Mouse (Mus musculus) neural tube, embryonic 11.5 days (tissue): ENCODE measurements around the gene Zfp597. TPM values are rescaled to one million over a fixed set of nuclear protein-coding genes. Genes with fewer than 3 reads are reported as not detected.

Experiments used
- ATAC-seq: fragments of 200-750 bp; cut with Nextera tagmentation; 2 replicates; pipeline ENCODE4 v1.8.0; 2017; ENCODE audit warnings: moderate number of reproducible peaks, mild to moderate bottlenecking, moderate TSS enrichment, moderate library complexity; ENCODE audit not compliant: insufficient read depth, low FRiP score, low TSS enrichment
- DNase-seq: peaks from one replicate; pipeline ENCODE4 v3.0.0-alpha.2; 2015; ENCODE audit warnings: low spot score
- H3K27ac ChIP-seq: fragments of 300-500 bp; sonication (generic); 2 replicates; pipeline ENCODE4 v1.5.1; 2014; ENCODE audit warnings: low read depth, mild to moderate bottlenecking, low read length
- H3K27me3 ChIP-seq: fragments of 300-500 bp; sonication (generic); 2 replicates; pipeline ENCODE4 v1.6.1; 2014; ENCODE audit warnings: mild to moderate bottlenecking, low read length, mixed read lengths; ENCODE audit not compliant: control insufficient read depth, insufficient read depth
- H3K36me3 ChIP-seq: fragments of 300-500 bp; sonication (generic); 2 replicates; pipeline ENCODE4 v1.6.1; 2014; ENCODE audit warnings: mild to moderate bottlenecking, low read length, moderate library complexity, mixed read lengths; ENCODE audit not compliant: control insufficient read depth, insufficient read depth
- H3K4me1 ChIP-seq: fragments of 300-500 bp; sonication (generic); 2 replicates; pipeline ENCODE4 v1.6.1; 2014; ENCODE audit warnings: low read length, mixed read lengths; ENCODE audit not compliant: control insufficient read depth, insufficient read depth
- H3K4me2 ChIP-seq: fragments of 300-500 bp; sonication (generic); 2 replicates; pipeline ENCODE4 v1.6.1; 2014; ENCODE audit warnings: low read depth, mild to moderate bottlenecking, moderate library complexity
- H3K4me3 ChIP-seq: fragments of 300-500 bp; sonication (generic); 2 replicates; pipeline ENCODE4 v1.5.1; 2014; ENCODE audit warnings: low read depth, low read length
- H3K9ac ChIP-seq: fragments of 300-500 bp; sonication (generic); 2 replicates; pipeline ENCODE4 v1.6.1; 2014; ENCODE audit warnings: mild to moderate bottlenecking, low read length
- H3K9me3 ChIP-seq: fragments of 300-500 bp; sonication (generic); 2 replicates; pipeline ENCODE4 v1.6.1; 2016; ENCODE audit warnings: low read length; ENCODE audit not compliant: control insufficient read depth
- WGBS: fragments of 180-500 bp; shearing (Covaris S2); extraction: QIAGEN DNeasy Blood & Tissue Kit; methylation state at CpG from one replicate; pipeline ENCODE4 v1.1.7; 2014; 5-methylcytosine and 5-hydroxymethylcytosine counted together
- polyA plus RNA-seq: library from polyadenylated mRNA; unstranded; fragments of >200 nt; fragmentation: Nextera tagmentation; extraction: Ambion mirVana; gene quantifications from 2 replicates; pipeline ENCODE4 v1.2.1, GENCODE M21; 2014

Gene Zfp597
- 9.5 and 9.6 TPM in 2 replicates for polyA plus RNA-seq

- Histone ChIP-seq H3K9ac (peak within 1 kb of the TSS; percentile 84), H3K27me3 (no peaks in the 10 kb centered on the region), H3K4me2 (peak within 1 kb of the TSS; percentile 73), H3K4me1 (peaks cover 5% of the 10 kb centered on the region), H3K9me3 (no peaks in the 10 kb centered on the region), H3K27ac (peak within 1 kb of the TSS; percentile 90), H3K4me3 (peak within 1 kb of the TSS; percentile 90), H3K36me3 (0 out of 2 replicates have a peak, but pooled peaks cover under 1% of the 10 kb centered on the region)
- DNase-seq (peak; percentile 96), ATAC-seq (peak; percentile 99)
- under 1% methylated on average over 77 of the region's 88 CpGs for WGBS
Observed at GRCm38 (mm10) chr16:3884201-3885064, at the start of gene Zfp597, which contains the start of gene Gm20695. Zfp597 (minus strand) TSS chr16:3884561. Gm20695 (plus strand) TSS chr16:3884648.

DNA sequence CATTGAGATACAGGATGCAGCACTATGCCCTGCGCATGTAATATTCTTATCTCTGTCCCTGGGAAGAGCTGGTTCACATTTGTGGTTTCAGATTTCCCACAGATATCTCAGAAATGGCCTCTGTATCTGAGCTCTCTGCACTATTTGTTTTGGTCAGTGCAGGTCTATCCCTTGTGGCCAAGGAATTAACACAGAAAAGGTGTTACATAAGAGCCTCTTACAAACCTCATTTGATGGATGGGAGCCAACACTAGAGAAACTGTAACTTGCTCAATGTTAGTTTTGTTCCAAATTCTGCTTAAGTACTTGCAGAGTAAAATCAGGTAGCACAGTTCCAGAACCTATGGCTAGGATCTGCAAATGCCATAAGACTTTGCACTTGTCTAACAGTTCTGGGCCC, 49.7 kb upstream of the Zfp597 start:
- WGBS = 90% methylated on average over 1 of the region's 1 CpGs
- Histone ChIP-seq H3K9me3 (no peaks in the 10 kb centered on the region), H3K27ac (no peak overlapping the region), H3K4me3 (no peak overlapping the region), H3K27me3 (no peaks in the 10 kb centered on the region), H3K4me1 (no peaks in the 10 kb centered on the region), H3K4me2 (no peak overlapping the region), H3K36me3 (peaks cover 5% of the 10 kb centered on the region), H3K9ac (no peak overlapping the region)
- DNase-seq (no peak), ATAC-seq (no peak)

GRCm38 (mm10) chr16:3933536-3933935, 49.2 kb upstream of the Zfp597 start:
- Histone ChIP-seq H3K9me3 (no peaks in the 10 kb centered on the region), H3K36me3 (peaks cover 5% of the 10 kb centered on the region)
- ATAC-seq = no peak

DNA sequence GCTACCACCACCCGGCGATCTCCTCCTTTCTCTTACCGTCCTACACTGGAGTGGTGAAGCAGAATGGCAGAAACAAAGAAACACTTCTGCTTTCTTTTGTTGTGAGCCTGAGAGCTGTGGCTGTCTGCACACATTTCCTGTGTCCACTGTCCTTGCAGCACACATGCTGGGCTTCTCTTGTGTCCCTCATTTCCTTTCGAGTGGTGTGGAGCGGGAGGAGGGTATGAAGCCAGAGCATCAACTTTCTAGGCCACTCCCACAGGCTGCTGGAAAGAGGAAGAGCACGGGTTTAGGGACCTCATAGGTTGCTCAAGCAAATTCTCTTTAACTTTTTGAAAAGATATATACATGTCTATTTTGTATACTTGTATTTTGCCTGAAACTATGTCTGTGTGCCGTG, 44.8 kb upstream of the Zfp597 start:
- Histone ChIP-seq H3K4me3 (no peak overlapping the region), H3K9me3 (no peaks in the 10 kb centered on the region), H3K9ac (no peak overlapping the region), H3K4me2 (no peak overlapping the region), H3K36me3 (peaks cover 5% of the 10 kb centered on the region; the same call in 1 of the 2 replicates), H3K27me3 (no peaks in the 10 kb centered on the region), H3K27ac (no peak overlapping the region), H3K4me1 (no peaks in the 10 kb centered on the region)
- WGBS = 81% methylated on average over 7 of the region's 7 CpGs
- no peak for ATAC-seq
- DNase-seq = no peak

More at GRCm38 (mm10) chr16:3933536-3933935, 49.2 kb upstream of the Zfp597 start:
- DNase-seq = no peak
- Histone ChIP-seq H3K4me3 (no peak overlapping the region), H3K27me3 (no peaks in the 10 kb centered on the region), H3K9ac (no peak overlapping the region), H3K27ac (no peak overlapping the region), H3K4me1 (no peaks in the 10 kb centered on the region), H3K4me2 (no peak overlapping the region)
- whole genome bisulfite sequencing = 92% methylated on average over 6 of the region's 6 CpGs

DNA sequence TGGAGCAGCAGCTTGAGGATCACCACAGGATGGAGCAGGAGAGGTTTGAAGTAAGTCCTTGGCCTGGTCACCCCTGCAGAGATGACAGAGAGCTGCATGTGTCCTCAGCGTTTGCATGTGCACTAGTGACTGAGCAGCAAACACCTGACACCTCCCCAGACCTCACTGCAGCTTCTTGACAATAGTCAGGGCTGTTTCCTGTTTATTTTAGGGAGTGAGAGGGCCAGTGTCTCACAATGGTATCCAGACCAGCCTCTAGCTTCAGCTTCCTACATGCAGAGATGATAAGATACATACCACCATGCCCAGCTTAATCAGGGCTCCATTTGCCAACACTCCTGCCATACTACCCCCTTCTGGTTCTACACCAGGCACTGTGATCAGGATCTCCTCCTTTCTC, 44.2 kb upstream of the Zfp597 start:
- ATAC-seq (no peak), DNase-seq (no peak)
- no peak overlapping the region for H3K4me2 ChIP-seq
- H3K4me1 ChIP-seq = no peaks in the 10 kb centered on the region
- no peaks in the 10 kb centered on the region for H3K27me3 ChIP-seq
- no peak overlapping the region for H3K27ac ChIP-seq
- WGBS = 61% methylated on average over 1 of the region's 1 CpGs
- H3K36me3 ChIP-seq = peaks cover 5% of the 10 kb centered on the region; the same call in 1 of the 2 replicates
- H3K9ac ChIP-seq = no peak overlapping the region
- no peaks in the 10 kb centered on the region for H3K9me3 ChIP-seq
- H3K4me3 ChIP-seq = no peak overlapping the region

- WGBS = 69% methylated on average over 4 of the region's 4 CpGs
- Histone ChIP-seq H3K27me3 (no peaks in the 10 kb centered on the region), H3K4me3 (no peak overlapping the region), H3K4me1 (no peaks in the 10 kb centered on the region), H3K9me3 (no peaks in the 10 kb centered on the region), H3K9ac (no peak overlapping the region), H3K27ac (no peak overlapping the region), H3K36me3 (peaks cover 5% of the 10 kb centered on the region; the same call in 1 of the 2 replicates), H3K4me2 (no peak overlapping the region)
- ATAC-seq (no peak), DNase-seq (no peak)
Observed at GRCm38 (mm10) chr16:3923966-3924365, 39.6 kb upstream of the Zfp597 start.

DNA sequence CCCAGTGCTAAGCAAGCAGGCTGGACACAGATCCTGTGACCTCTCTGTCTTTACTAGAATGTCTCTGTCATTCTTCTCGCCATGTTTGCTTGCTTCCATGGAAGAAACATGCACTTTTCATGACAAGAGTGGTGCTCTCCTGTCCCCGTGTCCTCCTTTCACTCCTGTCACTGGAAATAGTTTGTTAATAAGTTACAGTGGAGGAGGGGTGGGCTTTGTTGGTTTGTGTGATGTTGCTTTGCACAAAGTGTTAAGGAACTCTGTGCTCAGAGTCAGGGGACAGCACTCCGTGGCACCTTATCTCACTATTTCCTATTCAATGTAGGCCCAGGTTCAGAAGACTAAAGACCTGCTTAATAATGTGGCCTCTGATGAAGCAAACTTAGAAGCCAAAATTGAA, 39.2 kb upstream of the Zfp597 start:
- WGBS = 90% methylated on average over 3 of the region's 3 CpGs
- peaks cover 3% of the 10 kb centered on the region; the same call in 1 of the 2 replicates for H3K36me3 ChIP-seq
- no peak for DNase-seq
- H3K9ac ChIP-seq = no peak overlapping the region
- H3K4me1 ChIP-seq = no peaks in the 10 kb centered on the region
- H3K27ac ChIP-seq = no peak overlapping the region
- no peak overlapping the region for H3K4me3 ChIP-seq
- H3K9me3 ChIP-seq = no peaks in the 10 kb centered on the region
- H3K27me3 ChIP-seq = no peaks in the 10 kb centered on the region
- no peak for ATAC-seq
- H3K4me2 ChIP-seq = no peak overlapping the region

GRCm38 (mm10) chr16:3920756-3921155, 36.4 kb upstream of the Zfp597 start:
- no peak overlapping the region for H3K9ac ChIP-seq
- H3K9me3 ChIP-seq = no peaks in the 10 kb centered on the region
- WGBS = 95% methylated on average over 2 of the region's 2 CpGs
- H3K36me3 ChIP-seq = no peaks in the 10 kb centered on the region; the same call in 1 of the 2 replicates
- no peak overlapping the region for H3K4me2 ChIP-seq
- H3K27ac ChIP-seq = no peak overlapping the region
- no peak for ATAC-seq
- H3K4me3 ChIP-seq = no peak overlapping the region
- H3K27me3 ChIP-seq = no peaks in the 10 kb centered on the region
- no peak for DNase-seq
- no peaks in the 10 kb centered on the region for H3K4me1 ChIP-seq

- H3K9ac ChIP-seq = peak overlapping the region; percentile 54
- H3K4me1 ChIP-seq = peaks cover 5% of the 10 kb centered on the region; the same call in 1 of the 2 replicates
- DNase-seq (no peak), ATAC-seq (no peak)
- H3K27me3 ChIP-seq = no peaks in the 10 kb centered on the region
- peak overlapping the region; percentile 46 for H3K4me3 ChIP-seq
- no peak overlapping the region for H3K27ac ChIP-seq
- WGBS = 12% methylated on average over 20 of the region's 20 CpGs
- peak overlapping the region; percentile 66 for H3K4me2 ChIP-seq
- H3K9me3 ChIP-seq = no peaks in the 10 kb centered on the region
- H3K36me3 ChIP-seq = no peaks in the 10 kb centered on the region; the same call in 1 of the 2 replicates
Observed at GRCm38 (mm10) chr16:3909118-3909517, 24.8 kb upstream of the Zfp597 start.
